Mouse (Mus musculus) embryonic facial prominence, embryonic 11.5 days (tissue): Measurements from ENCODE around the gene Agtpbp1. TPM values are rescaled to one million over a fixed set of nuclear protein-coding genes. Genes with fewer than 3 reads are reported as not detected.

Source experiments
- ATAC-seq: fragments of 200-750 bp; cut with Nextera tagmentation; replicated peaks from 2 replicates; pipeline ENCODE4 v1.8.0; 2017; ENCODE audit warnings: low read depth; ENCODE audit not compliant: insufficient number of reproducible peaks, low FRiP score, low TSS enrichment
- DNase-seq: peaks from one replicate; pipeline ENCODE4 v3.0.0-alpha.2; 2015; ENCODE audit warnings: low spot score
- H3K27ac ChIP-seq: fragments of 300-500 bp; sonication (generic); replicated peaks from 2 replicates; pipeline ENCODE4 v1.5.1; 2014; ENCODE audit warnings: mild to moderate bottlenecking, low read depth, low read length, control low read depth
- H3K27me3 ChIP-seq: fragments of 300-500 bp; sonication (generic); 2 replicates; pipeline ENCODE4 v1.6.1; 2014; ENCODE audit warnings: mild to moderate bottlenecking, low read length, moderate library complexity, mixed read lengths; ENCODE audit not compliant: control insufficient read depth, insufficient read depth
- H3K36me3 ChIP-seq: fragments of 300-500 bp; sonication (generic); replicated peaks from 2 replicates; pipeline ENCODE4 v1.6.1; 2014; ENCODE audit warnings: low read depth, mild to moderate bottlenecking, low read length, moderate library complexity, mixed read lengths; ENCODE audit not compliant: control insufficient read depth, insufficient read depth
- H3K4me1 ChIP-seq: fragments of 300-500 bp; sonication (generic); 2 replicates; pipeline ENCODE4 v1.6.1; 2014; ENCODE audit warnings: low read length, mixed read lengths; ENCODE audit not compliant: control insufficient read depth, insufficient read depth
- H3K4me2 ChIP-seq: fragments of 300-500 bp; sonication (generic); 2 replicates; pipeline ENCODE4 v1.6.1; 2014; ENCODE audit warnings: low read depth, mild to moderate bottlenecking, control low read depth, low read length, moderate library complexity
- H3K4me3 ChIP-seq: fragments of 300-500 bp; sonication (generic); 2 replicates; pipeline ENCODE4 v1.5.1; 2014; ENCODE audit warnings: low read depth, low read length, control low read depth
- H3K9ac ChIP-seq: fragments of 300-500 bp; sonication (generic); replicated peaks from 2 replicates; pipeline ENCODE4 v1.6.1; 2014; ENCODE audit warnings: mild to moderate bottlenecking, control low read depth, low read length
- H3K9me3 ChIP-seq: fragments of 300-500 bp; sonication (generic); replicated peaks from 2 replicates; pipeline ENCODE4 v1.6.1; 2016; ENCODE audit warnings: mild to moderate bottlenecking, low read length, inconsistent platforms, mixed read lengths; ENCODE audit not compliant: control insufficient read depth
- WGBS: fragments of 180-500 bp; shearing (Covaris S2); extraction: QIAGEN DNeasy Blood & Tissue Kit; methylation state at CpG from one replicate; pipeline ENCODE4 v1.1.7; 2014; 5-methylcytosine and 5-hydroxymethylcytosine counted together
- polyA plus RNA-seq: library from polyadenylated mRNA; unstranded; fragments of >200 nt; fragmentation: Nextera tagmentation; extraction: Ambion mirVana; gene quantifications from 2 replicates; pipeline ENCODE4 v1.2.1, GENCODE M21; 2014

Agtpbp1 gene
- polyA plus RNA-seq, 1 experiment from 2014 or later: 17.8 TPM

DNA sequence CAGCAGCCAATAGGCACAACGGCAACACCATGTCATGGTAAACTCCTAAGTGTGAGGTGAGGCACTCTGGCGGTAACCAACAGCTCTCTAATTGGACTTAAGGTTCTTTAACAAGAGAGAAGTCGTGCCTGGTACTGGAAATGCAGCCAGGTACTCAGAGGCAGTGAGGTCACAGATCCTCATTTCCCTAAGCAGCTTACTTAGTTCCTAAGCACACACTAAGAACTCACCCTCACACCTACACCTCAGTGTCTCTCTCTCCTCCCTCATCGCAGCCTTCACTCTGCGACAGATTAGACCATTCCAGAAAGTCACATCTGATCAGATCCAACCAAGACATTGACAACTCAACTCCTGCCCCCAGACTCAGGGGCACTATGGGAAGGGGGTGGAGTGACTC is 45.0 kb downstream of the Agtpbp1 start:
- Histone ChIP-seq H3K27ac (no peak overlapping the region), H3K4me2 (no peak overlapping the region), H3K27me3 (no peaks in the 10 kb centered on the region), H3K36me3 (no peaks in the 10 kb centered on the region), H3K9me3 (no peaks in the 10 kb centered on the region), H3K9ac (no peak overlapping the region), H3K4me3 (no peak overlapping the region), H3K4me1 (no peaks in the 10 kb centered on the region)
- ATAC-seq (no peak), DNase-seq (no peak)
- WGBS: 76% methylated on average over 5 of the region's 5 CpGs

DNA sequence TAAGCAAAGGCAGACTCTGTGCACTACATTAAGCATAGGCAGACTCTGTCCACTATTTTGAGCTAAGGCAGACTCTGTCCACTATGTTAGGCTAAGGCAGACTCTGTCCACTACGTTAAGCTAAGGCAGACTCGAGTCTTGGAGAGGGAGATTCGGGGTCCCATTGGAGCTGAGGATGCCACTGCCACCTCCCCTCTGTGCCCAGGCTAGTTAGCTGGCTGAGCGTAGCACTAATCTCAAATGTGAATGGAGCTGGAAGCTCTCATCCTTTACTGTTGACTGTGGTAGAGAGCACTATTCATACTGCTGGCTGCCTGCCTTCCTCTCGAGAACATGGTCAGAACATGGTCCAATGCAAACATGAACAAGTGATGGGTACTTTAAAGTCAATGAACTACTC is 46.4 kb downstream of the Agtpbp1 start:
- DNase-seq (no peak), ATAC-seq (no peak)
- H3K9me3 ChIP-seq: no peaks in the 10 kb centered on the region

DNA sequence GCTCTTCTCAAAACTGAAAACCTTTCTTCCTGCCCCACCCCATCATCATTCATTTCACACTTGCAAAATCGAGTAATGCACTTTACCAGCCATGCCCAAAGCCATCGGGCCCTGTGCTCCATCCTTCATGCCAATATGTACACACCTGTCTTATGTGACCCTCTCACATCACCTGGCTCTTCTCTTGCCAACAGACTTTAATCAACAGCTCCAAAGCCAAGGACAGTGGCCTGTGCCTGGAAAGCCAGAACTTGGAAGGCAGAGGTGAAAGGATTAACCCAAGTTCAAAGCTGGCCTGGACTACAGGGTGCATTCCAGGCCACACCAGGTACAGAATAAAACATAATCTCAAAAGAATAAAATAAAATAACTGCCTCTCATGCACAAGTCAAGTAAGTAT is 48.4 kb downstream of the Agtpbp1 start:
- H3K36me3 ChIP-seq: no peaks in the 10 kb centered on the region
- no peaks in the 10 kb centered on the region for H3K27me3 ChIP-seq
- H3K4me2 ChIP-seq: no peak overlapping the region
- H3K9me3 ChIP-seq: no peaks in the 10 kb centered on the region
- H3K4me1 ChIP-seq: no peaks in the 10 kb centered on the region
- no peak overlapping the region for H3K27ac ChIP-seq
- WGBS: 77% methylated on average over 2 of the region's 2 CpGs
- DNase-seq (no peak), ATAC-seq (no peak)
- no peak overlapping the region for H3K9ac ChIP-seq
- no peak overlapping the region for H3K4me3 ChIP-seq

More for the DNA sequence above, 46.4 kb downstream of the Agtpbp1 start:
- H3K4me3 ChIP-seq: no peak overlapping the region
- H3K27ac ChIP-seq: no peak overlapping the region
- no peaks in the 10 kb centered on the region for H3K27me3 ChIP-seq
- WGBS: 90% methylated on average over 5 of the region's 5 CpGs
- H3K36me3 ChIP-seq: no peaks in the 10 kb centered on the region
- no peak overlapping the region for H3K9ac ChIP-seq
- H3K4me1 ChIP-seq: no peaks in the 10 kb centered on the region
- no peak overlapping the region for H3K4me2 ChIP-seq

DNA sequence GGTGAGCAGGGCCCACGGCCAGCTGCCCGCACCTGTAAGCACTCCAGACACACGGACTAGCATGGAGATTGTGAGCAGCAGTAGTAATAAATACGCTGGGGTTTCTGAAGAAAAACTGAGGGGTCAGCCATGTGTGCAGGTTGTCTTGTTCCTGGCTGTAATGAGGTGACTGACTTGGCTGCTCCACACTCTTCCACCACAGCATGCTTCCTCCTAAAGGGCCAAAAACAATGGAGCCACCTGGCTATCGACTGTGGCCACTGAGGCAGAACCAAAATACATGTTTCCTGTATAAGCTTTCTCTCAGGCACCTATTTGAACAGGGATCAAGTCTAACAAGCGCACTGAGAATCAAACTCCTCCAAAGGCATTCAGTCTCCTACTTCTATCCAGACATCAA is 49.3 kb downstream of the Agtpbp1 start:
- H3K4me2 ChIP-seq: no peak overlapping the region
- no peaks in the 10 kb centered on the region for H3K4me1 ChIP-seq
- H3K9me3 ChIP-seq: no peaks in the 10 kb centered on the region
- DNase-seq: no peak
- H3K27ac ChIP-seq: no peak overlapping the region
- H3K27me3 ChIP-seq: no peaks in the 10 kb centered on the region
- no peak for ATAC-seq
- H3K36me3 ChIP-seq: no peaks in the 10 kb centered on the region
- H3K9ac ChIP-seq: no peak overlapping the region
- WGBS: 85% methylated on average over 6 of the region's 6 CpGs
- H3K4me3 ChIP-seq: no peak overlapping the region

DNA sequence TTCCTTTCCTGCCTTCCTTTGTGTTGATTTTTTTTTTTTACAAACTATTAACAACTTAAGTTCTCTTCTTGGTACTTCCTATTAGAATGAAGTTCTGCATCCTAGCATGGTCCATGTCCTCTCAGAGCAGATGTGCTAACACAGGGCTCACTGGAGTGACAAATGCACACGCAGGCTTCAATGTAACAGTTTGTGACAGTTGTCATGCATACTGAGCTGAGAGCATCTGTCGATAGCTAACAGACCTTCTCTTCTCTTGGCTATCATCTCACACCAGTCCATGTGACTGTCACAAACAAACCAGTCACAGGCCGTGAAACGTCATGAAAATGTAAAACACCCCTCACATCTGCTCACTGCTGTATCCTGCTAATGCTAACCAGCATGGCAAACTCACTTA is 50.7 kb downstream of the Agtpbp1 start:
- DNase-seq (no peak), ATAC-seq (no peak)
- Histone ChIP-seq H3K4me1 (no peaks in the 10 kb centered on the region), H3K27me3 (no peaks in the 10 kb centered on the region), H3K9me3 (no peaks in the 10 kb centered on the region), H3K4me2 (no peak overlapping the region), H3K36me3 (no peaks in the 10 kb centered on the region), H3K9ac (no peak overlapping the region), H3K4me3 (no peak overlapping the region), H3K27ac (no peak overlapping the region)
- 78% methylated on average over 4 of the region's 4 CpGs for WGBS

DNA sequence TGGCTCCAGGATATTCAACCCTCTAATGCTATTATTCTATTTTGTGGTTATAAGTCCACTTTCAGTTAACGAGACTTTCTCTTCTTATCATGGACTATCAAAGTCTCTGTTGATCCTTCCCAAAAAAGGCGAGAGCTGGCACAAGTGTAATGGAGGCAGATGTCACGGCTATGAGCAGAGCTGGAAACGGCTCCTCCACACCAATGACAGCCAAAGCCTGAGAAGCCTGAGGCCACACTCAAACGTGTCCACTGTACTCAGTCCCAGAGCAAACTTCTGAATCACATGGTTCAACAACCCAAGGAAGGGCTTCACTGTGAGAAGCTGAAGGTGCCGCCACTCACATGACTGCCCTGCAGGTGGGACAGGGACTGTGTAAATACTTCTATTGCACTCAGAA is 51.7 kb downstream of the Agtpbp1 start:
- Histone ChIP-seq H3K36me3 (no peaks in the 10 kb centered on the region), H3K27me3 (no peaks in the 10 kb centered on the region), H3K9ac (no peak overlapping the region), H3K9me3 (no peaks in the 10 kb centered on the region), H3K4me1 (no peaks in the 10 kb centered on the region), H3K4me3 (no peak overlapping the region), H3K4me2 (no peak overlapping the region), H3K27ac (no peak overlapping the region)
- ATAC-seq: no peak
- WGBS: 79% methylated on average over 6 of the region's 6 CpGs
- no peak for DNase-seq

DNA sequence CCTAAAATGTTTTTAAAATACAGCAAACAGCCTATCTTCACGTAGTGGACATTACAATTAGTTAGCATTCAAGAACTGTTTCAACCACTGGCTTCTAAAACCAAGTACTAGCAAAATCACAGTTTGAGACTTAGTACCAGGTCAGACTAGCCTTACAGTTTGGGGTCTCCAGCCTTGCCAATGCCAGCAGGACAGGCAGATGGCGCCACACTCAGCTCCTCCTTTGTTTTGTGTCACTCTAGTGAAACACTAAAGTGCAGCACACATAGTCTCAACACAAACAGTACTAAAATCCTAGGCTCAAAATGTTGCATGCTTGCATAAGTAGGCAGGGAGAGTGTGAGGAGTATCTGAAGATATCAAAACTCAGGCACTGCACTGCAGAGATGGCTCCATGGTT is 53.8 kb downstream of the Agtpbp1 start:
- Histone ChIP-seq H3K27ac (no peak overlapping the region), H3K9ac (no peak overlapping the region), H3K4me1 (no peaks in the 10 kb centered on the region), H3K36me3 (no peaks in the 10 kb centered on the region), H3K4me2 (no peak overlapping the region), H3K9me3 (no peaks in the 10 kb centered on the region), H3K27me3 (no peaks in the 10 kb centered on the region), H3K4me3 (no peak overlapping the region)
- DNase-seq: no peak
- no peak for ATAC-seq
- 71% methylated on average over 2 of the region's 2 CpGs for WGBS

DNA sequence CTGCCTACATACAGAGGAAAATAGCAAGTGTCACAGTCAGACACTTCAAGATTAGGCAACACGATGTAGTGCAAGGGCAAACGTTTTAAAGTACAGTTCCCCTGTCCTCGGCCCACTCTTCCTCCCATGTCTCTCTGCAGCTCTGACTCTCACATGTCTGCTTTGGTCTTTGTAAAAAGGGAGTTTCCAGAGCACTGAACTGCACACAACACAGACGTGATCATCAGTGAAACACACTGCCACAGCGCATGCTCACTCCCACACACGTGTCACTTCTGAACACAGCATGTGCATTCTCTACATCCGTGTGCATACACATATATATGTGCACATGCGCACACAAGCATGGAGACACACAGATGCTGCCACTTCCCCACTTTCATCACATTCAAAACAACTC is 54.5 kb downstream of the Agtpbp1 start:
- no peaks in the 10 kb centered on the region for H3K4me1 ChIP-seq
- no peaks in the 10 kb centered on the region for H3K36me3 ChIP-seq
- no peaks in the 10 kb centered on the region for H3K27me3 ChIP-seq
- DNase-seq (no peak), ATAC-seq (no peak)
- no peak overlapping the region for H3K4me2 ChIP-seq
- WGBS: 90% methylated on average over 8 of the region's 8 CpGs
- H3K9me3 ChIP-seq: no peaks in the 10 kb centered on the region
- no peak overlapping the region for H3K9ac ChIP-seq
- H3K4me3 ChIP-seq: no peak overlapping the region
- H3K27ac ChIP-seq: no peak overlapping the region
